Mouse (Mus musculus): ENCODE measurements around the gene Flcn.

Gene Flcn

GRCm38 (mm10) chr11:59769307-59769706 lies 40.5 kb downstream of the Flcn start:
- no peak for DNase-seq (ENCODE audit: low spot score)

DNA sequence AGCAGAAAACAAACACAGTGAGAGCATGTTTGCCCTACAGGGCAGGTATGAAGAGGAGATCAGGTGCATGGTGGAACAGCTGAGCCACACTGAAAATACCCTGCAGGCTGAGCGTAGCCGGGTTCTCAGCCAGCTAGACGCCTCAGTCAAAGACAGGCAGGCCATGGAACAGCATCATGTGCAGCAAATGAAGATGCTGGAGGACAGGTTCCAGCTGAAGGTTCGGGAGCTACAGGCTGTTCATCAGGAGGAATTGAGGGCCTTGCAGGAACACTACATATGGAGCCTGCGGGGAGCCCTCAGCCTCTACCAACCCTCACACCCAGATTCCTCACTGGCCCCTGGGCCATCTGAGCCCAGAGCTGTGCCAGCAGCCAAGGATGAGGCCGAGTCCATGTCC lies 49.0 kb downstream of the Flcn start:
- DNase-seq (ENCODE audit: low spot score): no peak

DNA sequence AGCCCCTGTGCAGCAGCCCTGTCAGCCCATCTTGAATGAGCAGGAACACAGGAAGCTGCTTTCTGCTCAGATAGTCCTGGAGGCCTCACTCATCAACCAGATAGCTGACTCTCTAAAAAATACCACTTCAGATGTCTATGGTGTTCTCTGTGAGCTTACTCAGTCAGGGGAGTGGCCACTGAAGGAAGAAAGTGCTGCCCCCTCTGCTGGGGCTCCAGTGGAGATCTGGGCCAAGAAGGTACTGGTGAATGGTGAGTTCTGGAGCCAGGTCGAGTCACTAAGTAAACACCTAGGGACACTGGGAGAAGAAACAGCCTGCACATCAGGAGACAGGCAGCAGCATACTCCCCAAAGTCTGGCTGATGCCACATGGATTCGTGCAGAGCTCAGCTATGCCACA lies 50.2 kb downstream of the Flcn start:
- no peak for DNase-seq (ENCODE audit: low spot score)

DNA sequence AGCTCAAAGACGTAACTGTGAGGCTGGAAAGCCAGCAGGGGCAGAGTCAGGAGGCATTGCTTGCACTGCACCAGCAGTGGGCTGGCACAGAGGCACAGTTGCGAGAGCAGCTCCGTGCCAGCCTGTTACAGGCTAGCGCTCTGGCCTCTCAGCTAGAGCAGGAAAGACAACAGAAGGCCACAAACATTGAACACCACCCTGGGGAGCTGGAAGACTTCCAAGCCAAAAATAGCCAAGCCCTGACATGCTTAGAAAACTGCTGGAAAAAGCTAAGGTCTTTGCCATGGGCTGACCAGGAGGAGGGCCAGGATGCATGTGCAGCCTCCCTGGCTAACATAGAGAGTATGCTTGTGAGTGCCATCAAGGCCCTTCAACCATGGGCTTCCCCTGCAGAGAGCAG lies 50.6 kb downstream of the Flcn start:
- no peak for DNase-seq (ENCODE audit: low spot score)

GRCm38 (mm10) chr11:59758191-59758985 lies 51.4 kb downstream of the Flcn start:
- DNase-seq (ENCODE audit: low spot score): no peak

GRCm38 (mm10) chr11:59756351-59756750 lies 53.5 kb downstream of the Flcn start:
- DNase-seq (ENCODE audit: low spot score): no peak

GRCm38 (mm10) chr11:59754504-59754903 lies 55.3 kb downstream of the Flcn start:
- no peak for DNase-seq (ENCODE audit: low spot score)

DNA sequence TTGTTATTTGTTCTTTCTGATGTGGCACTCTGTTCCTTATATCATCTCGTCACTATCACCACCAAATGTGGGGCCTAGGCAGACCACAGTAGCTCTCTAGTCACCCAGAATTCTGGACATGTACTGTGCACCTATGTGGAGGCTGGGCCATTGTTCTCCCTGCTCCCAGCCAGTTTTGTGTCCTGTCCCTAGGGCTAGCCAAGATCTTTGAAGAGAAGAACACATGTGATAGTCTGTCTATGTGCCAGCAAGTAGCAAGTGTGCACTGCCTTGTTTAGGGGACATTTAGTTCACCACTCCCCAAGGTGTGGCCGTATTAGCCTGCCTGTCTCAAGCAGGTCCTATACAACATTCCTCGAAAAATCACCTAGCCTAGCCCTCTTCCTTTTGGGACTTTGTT lies 60.8 kb downstream of the Flcn start:
- no peak for DNase-seq (ENCODE audit: low spot score)

- DNase-seq (ENCODE audit: low spot score): no peak
Observed at GRCm38 (mm10) chr11:59746614-59747013, 63.2 kb downstream of the Flcn start.

GRCm38 (mm10) chr11:59745851-59746250 lies 64.0 kb downstream of the Flcn start:
- DNase-seq (ENCODE audit: low spot score): no peak

DNA sequence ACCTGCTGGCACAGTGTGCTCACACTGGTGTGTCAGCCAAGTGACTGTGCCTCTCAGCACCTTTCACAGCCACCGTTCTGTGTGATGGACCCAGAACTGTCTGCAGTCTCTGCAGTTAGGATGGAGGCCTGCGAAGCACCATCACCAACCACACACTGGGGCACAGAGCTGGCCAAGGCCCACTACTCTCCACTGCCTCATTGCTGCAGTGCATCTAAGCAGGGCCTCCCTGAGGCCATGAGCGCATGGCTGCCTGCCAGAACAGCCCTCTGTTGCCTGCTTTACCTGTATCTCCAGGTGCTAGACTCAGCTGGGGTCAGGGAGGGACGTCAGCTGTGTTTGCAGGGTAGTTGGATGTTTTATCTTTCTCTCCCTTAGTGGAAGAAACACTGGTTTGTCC lies 65.4 kb downstream of the Flcn start:
- no peak for DNase-seq (ENCODE audit: low spot score)

DNA sequence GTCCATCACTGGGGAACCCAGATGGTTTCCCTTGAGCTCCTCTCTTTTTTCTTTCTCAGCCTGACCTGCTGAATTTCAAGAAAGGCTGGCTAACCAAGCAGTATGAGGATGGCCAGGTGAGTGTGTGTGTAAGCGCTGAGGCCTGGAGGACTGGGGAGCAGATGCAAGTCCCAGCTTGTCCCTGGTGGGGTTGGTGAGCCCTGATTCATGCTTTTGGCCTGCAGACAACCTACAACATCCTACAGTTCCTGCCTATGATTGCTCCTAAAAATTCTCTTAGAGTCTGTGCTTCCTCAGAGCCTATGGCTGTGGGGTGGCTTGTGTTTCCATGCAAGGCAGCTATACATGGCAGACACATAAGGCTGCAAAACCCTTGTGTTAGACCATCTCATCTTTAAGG lies 66.1 kb downstream of the Flcn start:
- no peak for DNase-seq (ENCODE audit: low spot score)

DNA sequence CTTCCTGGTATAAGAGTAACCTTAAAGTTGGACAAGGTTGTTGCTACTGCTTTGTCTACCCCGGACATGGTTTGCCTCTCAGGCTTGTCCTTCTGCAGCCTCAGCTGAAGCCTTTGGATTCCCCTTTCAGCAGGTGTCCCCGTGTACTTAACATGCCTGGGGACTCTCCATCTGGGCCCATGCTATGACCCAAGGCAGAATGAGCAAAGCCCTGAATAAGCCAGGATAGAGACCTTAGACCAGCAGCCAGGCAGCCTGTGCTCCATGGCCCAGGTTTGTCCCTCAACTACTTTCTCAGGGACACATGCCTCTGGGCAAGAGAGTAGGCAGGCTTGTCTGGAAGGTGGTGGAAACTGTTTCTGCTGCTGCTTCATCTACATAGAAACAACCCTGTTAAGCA lies 66.5 kb downstream of the Flcn start:
- no peak for DNase-seq (ENCODE audit: low spot score)

GRCm38 (mm10) chr11:59741915-59742314 lies 67.9 kb downstream of the Flcn start:
- DNase-seq (ENCODE audit: low spot score): no peak
